Mouse (Mus musculus) left cerebral cortex, adult 11 months (tissue): ENCODE measurements around the gene Marc2.

Source experiments
- DNase-seq: peaks from one replicate; pipeline ENCODE4 v3.0.0; 2022; ENCODE audit warnings: low spot score

Marc2 gene

GRCm38 (mm10) chr1:184853922-184854321, 7.7 kb upstream of the Marc2 start:
- no peak for DNase-seq

- no peak for DNase-seq
Observed at GRCm38 (mm10) chr1:184853339-184853738, 7.1 kb upstream of the Marc2 start.

GRCm38 (mm10) chr1:184851741-184852618, 5.7 kb upstream of the Marc2 start:
- peak; percentile 78 for DNase-seq

- DNase-seq: no peak
Observed at GRCm38 (mm10) chr1:184851166-184851565, 4.9 kb upstream of the Marc2 start.

DNA sequence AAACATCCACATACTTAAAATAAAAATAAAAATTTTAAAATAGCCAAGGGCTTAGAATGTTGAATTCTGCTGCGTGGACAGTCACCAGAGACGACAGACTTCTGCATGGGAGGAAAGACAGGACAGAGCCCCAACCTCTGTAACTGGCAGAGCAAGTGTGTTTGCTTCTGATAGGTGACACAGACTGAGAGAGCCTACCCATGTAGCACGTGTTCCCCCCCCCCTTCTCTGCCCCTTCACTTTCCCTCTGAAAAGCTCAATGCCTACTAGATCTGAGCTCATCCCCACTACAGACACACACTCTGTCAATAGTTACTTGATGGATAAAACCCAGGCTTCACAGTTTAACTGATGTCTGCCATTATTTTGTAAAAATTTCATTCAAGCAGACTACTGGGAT, 722 bp upstream of the Marc2 start:
- DNase-seq: no peak

GRCm38 (mm10) chr1:184845111-184846071, 860 bp downstream of the Marc2 start:
- DNase-seq: peak; percentile 68

GRCm38 (mm10) chr1:184844326-184845066, 1.8 kb downstream of the Marc2 start:
- no peak for DNase-seq

DNA sequence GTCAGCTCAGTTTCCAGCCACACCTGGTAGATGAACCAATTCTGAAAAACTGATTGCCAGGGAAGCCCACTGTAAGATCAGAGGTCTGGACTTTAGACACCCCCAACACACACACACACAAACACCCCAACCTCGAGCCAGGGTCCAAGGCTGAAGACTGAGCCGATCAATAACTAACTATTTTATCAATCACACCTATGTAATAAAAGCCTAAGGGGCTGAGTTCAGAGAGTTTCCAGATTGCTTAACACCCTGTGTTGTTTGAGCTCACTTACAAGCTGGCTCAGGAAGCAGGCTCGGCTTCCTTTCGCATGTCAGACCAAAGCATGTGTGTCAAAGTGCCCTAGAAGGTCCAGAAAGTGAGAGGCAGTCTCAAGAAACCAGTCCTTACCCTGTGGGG, 8.6 kb downstream of the Marc2 start:
- no peak for DNase-seq

- no peak for DNase-seq
Observed at GRCm38 (mm10) chr1:184836350-184836749, 9.9 kb downstream of the Marc2 start.

DNA sequence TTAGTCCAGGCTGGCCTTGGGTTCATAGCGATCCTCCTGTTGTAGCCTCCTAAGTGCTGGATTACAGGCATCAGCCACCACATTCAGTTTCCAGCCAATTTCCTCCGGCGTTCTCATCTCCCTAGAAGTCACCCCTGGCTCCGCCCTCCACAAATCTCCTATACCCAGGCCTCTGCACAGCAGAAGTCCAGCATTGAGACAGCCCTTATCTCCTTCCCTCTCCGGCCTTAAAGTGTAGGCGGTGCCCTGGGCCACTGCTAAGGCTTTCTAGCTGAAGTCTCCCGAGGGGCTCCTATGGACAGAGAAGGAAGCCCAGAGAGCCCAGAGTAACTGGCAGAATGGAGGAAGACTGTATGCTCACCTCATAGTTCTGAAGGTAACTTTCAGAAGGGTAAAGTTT, 12.8 kb downstream of the Marc2 start:
- DNase-seq: no peak

DNA sequence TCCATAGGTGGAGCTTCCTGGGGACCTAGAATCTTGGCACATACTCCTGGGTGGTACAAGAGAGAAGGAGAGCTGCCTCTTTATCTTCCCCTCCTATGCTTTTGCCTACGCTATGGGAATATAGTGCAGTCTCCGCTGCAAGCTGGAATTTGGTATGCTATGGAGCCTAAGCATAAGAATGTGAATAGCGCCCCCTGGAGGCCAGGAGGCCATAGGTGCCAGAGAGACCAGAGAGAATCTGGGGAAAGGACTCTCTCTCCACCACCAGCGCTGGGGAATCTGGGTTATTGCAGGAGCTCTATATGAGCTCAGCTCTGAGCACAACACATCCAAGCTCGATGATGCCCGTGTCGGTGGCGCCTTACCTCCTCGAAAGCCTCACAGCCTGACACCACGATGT, 14.0 kb downstream of the Marc2 start:
- DNase-seq: no peak

GRCm38 (mm10) chr1:184829897-184830296, 16.4 kb downstream of the Marc2 start:
- no peak for DNase-seq

GRCm38 (mm10) chr1:184827175-184827701, 19.0 kb downstream of the Marc2 start:
- DNase-seq: no peak

GRCm38 (mm10) chr1:184825093-184825492, 21.2 kb downstream of the Marc2 start:
- no peak for DNase-seq

DNA sequence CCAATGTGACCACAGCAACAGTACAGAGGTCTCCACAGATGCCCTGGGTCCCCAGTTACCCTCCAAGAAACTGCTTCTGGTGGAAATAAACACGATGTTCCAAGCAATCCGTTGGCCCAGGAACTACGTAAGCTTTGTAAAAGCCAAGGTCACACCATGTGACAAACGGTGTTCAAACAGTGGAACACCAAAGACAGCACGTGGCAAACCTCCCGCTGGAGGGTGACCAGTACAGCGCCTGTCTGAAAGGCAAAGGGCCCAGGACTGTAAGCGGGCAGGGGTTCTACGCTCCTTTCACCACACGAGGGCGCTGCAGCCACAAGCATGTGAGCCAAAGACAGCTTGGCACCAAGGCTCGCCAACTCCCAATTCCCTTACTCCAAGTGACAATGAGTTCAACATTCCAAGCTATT, 21.8 kb downstream of the Marc2 start:
- DNase-seq: peak; percentile 76

DNA sequence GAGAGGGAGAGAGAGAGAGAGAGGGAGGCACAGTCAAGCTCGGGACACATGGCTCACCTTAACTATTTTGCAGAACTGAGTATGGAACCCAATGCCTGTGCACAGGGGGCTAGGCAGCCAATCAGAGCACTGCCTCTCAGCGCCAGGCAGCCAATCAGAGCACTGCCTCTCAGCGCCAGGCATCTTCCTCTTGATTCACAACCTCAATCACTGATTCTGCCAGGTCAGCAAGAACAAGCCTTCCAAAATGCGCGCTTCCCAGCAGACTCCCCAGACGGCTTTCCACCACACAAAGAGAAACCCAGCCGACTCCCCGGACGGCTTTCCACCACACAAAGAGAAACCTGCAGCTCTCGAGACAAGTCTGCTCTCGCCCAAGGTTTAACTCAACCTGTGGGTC, 23.6 kb downstream of the Marc2 start:
- no peak for DNase-seq

- DNase-seq: no peak
Observed at GRCm38 (mm10) chr1:184817768-184818167, 28.5 kb downstream of the Marc2 start.

DNA sequence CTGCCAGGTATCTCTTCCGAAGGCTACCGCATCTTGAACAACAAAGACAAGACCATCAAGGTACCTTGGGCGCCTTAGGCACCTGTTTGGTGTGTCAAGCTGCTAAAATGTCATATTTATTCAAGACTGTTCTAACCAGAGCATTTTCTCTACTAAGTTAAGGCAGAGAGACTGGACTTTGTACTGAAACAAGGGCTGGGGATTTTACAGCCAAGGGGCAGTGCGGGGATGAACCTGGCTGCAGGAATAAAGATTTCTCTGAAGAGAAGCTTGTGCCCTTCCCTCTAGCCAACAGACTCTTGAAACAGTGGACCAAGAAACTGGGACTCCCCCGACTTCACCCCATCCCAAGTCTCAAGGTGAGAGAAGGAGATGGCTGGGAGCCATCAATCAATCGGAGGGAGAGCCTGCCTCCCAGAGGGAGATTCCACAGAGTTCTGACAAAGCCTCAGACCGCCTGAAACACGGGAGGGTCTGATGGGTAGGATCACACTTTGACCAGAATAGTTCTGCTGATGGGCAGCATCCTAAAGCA, 34.5 kb downstream of the Marc2 start:
- DNase-seq: no peak

- DNase-seq: no peak
Observed at GRCm38 (mm10) chr1:184810780-184811575, 35.3 kb downstream of the Marc2 start, which contains the start of gene Marc1. Marc1 (minus strand) TSS chr1:184811313.

DNA sequence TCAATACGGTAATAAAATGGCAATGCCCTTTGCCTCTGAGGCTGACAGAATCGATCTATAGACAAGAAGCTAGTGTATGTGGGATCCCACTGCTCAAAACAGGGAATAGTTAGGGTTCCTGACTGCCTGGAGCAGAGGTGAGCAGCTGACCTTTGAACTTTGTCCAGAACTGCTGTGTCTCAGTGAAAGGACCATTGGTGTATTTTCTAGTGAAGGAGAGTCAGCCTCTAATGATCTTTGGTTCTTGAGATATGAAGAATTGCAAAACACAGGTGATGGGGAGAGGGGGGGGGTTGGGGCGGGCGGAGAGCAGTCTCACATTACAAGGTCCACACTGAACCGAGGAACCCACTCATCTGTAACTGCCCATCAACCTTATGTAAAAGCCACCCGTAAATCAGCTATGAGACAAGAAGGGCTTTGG, 36.7 kb downstream of the Marc2 start:
- no peak for DNase-seq
